Mouse (Mus musculus): ENCODE data around the gene Rngtt. TPM values are rescaled to one million over a fixed set of nuclear protein-coding genes. Genes with fewer than 3 reads are reported as not detected.

The Rngtt gene
- total RNA-seq, 1 experiment, result 23.5 TPM

DNA sequence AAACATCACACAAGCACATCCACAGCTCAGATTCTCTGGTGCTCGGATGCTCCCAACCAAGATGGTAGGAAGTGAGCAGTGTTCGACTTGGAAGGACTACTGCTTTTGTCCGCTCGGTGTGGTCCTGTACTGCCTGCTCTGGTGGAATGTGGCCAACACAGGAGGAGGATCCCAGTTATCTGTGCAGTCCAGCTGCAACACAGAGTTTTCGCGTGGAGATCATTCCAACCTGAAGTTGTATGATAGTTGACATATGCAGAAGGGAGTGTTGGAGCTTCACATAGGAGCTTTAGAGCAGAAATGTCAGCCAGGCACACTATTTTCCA, 33.6 kb downstream of the Rngtt start:
- no peak for DNase-seq (ENCODE audit: low read depth, low spot score)
- Histone ChIP-seq H3K36me3 (ENCODE audit: control insufficient read depth, insufficient read depth, low read length, poor library complexity, severe bottlenecking) (no peaks in the 10 kb centered on the region; the same call in 1 of the 2 replicates), H3K4me1 (ENCODE audit: control insufficient read depth in 2 of 2, insufficient read depth in 2 of 2, low read length in 2 of 2, poor library complexity in 1 of 2) (peaks cover 0 to 3% of the 10 kb centered on the region in 2 experiments; a peak in 1 of 4 replicates), H3K9me3 (ENCODE audit: control insufficient read depth, insufficient read depth, low read depth, low read length) (no peaks in the 10 kb centered on the region), H3K27ac (ENCODE audit: insufficient read depth, low read depth, low read length, poor library complexity, severe bottlenecking) (no peak overlapping the region), H3K4me3 (ENCODE audit: insufficient read depth in 1 of 2, low read depth in 1 of 2, low read length in 2 of 2, poor library complexity in 1 of 2, severe bottlenecking in 1 of 2) (no peak overlapping the region), H3K9ac (ENCODE audit: insufficient read depth, low read depth, low read length, poor library complexity, severe bottlenecking) (no peak overlapping the region)
- TF ChIP-seq ZNF384 (IDR thresholded peaks at IDR 0.05; ENCODE audit: low read depth, low read length) (no peak), CHD2 (IDR thresholded peaks at IDR 0.05; ENCODE audit: low read depth, low read length) (no peak)
- in situ Hi-C loops (cut with MboI; ENCODE audit: low sequenced_read_pairs in 2 of 2, unreplicated experiment in 2 of 2), result no loop called here

GRCm38 (mm10) chr4:33363451-33363850, 53.3 kb downstream of the Rngtt start:
- no peak for DNase-seq (ENCODE audit: low read depth, low spot score)
- in situ Hi-C loops (cut with MboI; ENCODE audit: low sequenced_read_pairs in 2 of 2, unreplicated experiment in 2 of 2), result no loop called here
- TF ChIP-seq ZC3H11A (IDR thresholded peaks at IDR 0.05; ENCODE audit: borderline replicate concordance, low read depth, low read length) (no peak), MAFK (IDR thresholded peaks at IDR 0.05; ENCODE audit: insufficient read depth, low read depth, low read length) (no peak), CHD2 (IDR thresholded peaks at IDR 0.05; ENCODE audit: low read depth, low read length) (no peak), ZNF384 (IDR thresholded peaks at IDR 0.05; ENCODE audit: low read depth, low read length) (no peak), HCFC1 (IDR thresholded peaks at IDR 0.05; ENCODE audit: borderline replicate concordance, insufficient read depth, low read length) (no peak)
- Histone ChIP-seq H3K27ac (ENCODE audit: insufficient read depth, low read depth, low read length, poor library complexity, severe bottlenecking) (no peak overlapping the region), H3K9me3 (ENCODE audit: control insufficient read depth, insufficient read depth, low read depth, low read length) (no peaks in the 10 kb centered on the region), H3K9ac (ENCODE audit: insufficient read depth, low read depth, low read length, poor library complexity, severe bottlenecking) (no peak overlapping the region), H3K36me3 (ENCODE audit: control insufficient read depth, insufficient read depth, low read length, poor library complexity, severe bottlenecking) (no peaks in the 10 kb centered on the region), H3K4me1 (ENCODE audit: control insufficient read depth in 2 of 2, insufficient read depth in 2 of 2, low read length in 2 of 2, poor library complexity in 1 of 2) (no peaks in the 10 kb centered on the region), H3K4me3 (ENCODE audit: insufficient read depth in 1 of 2, low read depth in 1 of 2, low read length in 2 of 2, poor library complexity in 1 of 2, severe bottlenecking in 1 of 2) (no peak overlapping the region)

- peak; percentile 47 for DNase-seq (ENCODE audit: low read depth, low spot score)
- H3K4me3 ChIP-seq (ENCODE audit: insufficient read depth in 1 of 2, low read depth in 1 of 2, low read length in 2 of 2, poor library complexity in 1 of 2, severe bottlenecking in 1 of 2), result no peak overlapping the region
- in situ Hi-C loops (cut with MboI; ENCODE audit: low sequenced_read_pairs in 2 of 2, unreplicated experiment in 2 of 2), result no loop called here
- no peak overlapping the region for H3K9ac ChIP-seq (ENCODE audit: insufficient read depth, low read depth, low read length, poor library complexity, severe bottlenecking)
- TF ChIP-seq MAFK (IDR thresholded peaks at IDR 0.05; ENCODE audit: insufficient read depth, low read depth, low read length) (no peak), ZNF384 (IDR thresholded peaks at IDR 0.05; ENCODE audit: low read depth, low read length) (no peak), HCFC1 (IDR thresholded peaks at IDR 0.05; ENCODE audit: borderline replicate concordance, insufficient read depth, low read length) (no peak), ZC3H11A (IDR thresholded peaks at IDR 0.05; ENCODE audit: borderline replicate concordance, low read depth, low read length) (no peak), CHD2 (IDR thresholded peaks at IDR 0.05; ENCODE audit: low read depth, low read length) (0 out of 2 replicates have a peak, but pooled peaks have one; percentile 26)
- no peak overlapping the region for H3K27ac ChIP-seq (ENCODE audit: insufficient read depth, low read depth, low read length, poor library complexity, severe bottlenecking)
- H3K9me3 ChIP-seq (ENCODE audit: control insufficient read depth, insufficient read depth, low read depth, low read length), result no peaks in the 10 kb centered on the region
- H3K4me1 ChIP-seq (ENCODE audit: control insufficient read depth in 2 of 2, insufficient read depth in 2 of 2, low read length in 2 of 2, poor library complexity in 1 of 2), result peaks cover 8 to 12% of the 10 kb centered on the region in 2 experiments; a peak in 3 of 4 replicates
- H3K36me3 ChIP-seq (ENCODE audit: control insufficient read depth, insufficient read depth, low read length, poor library complexity, severe bottlenecking), result no peaks in the 10 kb centered on the region; the same call in 1 of the 2 replicates
Measured at GRCm38 (mm10) chr4:33374916-33375315, 64.8 kb downstream of the Rngtt start.

DNA sequence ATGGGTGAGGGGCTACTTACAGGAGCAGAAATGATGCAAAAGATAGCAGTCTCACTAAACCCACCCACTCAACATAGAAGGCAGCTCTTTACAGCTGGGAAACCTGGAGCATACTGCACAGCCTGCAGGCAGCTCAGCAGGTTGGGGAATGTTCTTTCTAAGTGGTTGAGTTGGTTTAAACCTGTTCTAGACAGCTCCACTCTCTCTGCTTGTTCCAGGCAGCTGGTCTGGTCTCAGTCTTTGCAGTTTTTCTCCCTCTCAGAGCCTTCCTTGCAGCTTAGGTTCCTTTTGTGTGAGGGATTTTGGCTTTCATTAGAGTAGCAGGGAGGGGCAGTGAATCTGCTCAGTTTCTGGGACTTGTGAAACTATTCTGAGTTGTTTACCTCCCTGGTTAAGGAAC, 67.5 kb downstream of the Rngtt start:
- H3K27ac ChIP-seq (ENCODE audit: insufficient read depth, low read depth, low read length, poor library complexity, severe bottlenecking), result peak overlapping the region; percentile 44; the same call in 1 of the 2 replicates
- TF ChIP-seq HCFC1 (IDR thresholded peaks at IDR 0.05; ENCODE audit: borderline replicate concordance, insufficient read depth, low read length), result no peak
- no peak for TF ChIP-seq ZNF384 (IDR thresholded peaks at IDR 0.05; ENCODE audit: low read depth, low read length)
- no peak for TF ChIP-seq CHD2 (IDR thresholded peaks at IDR 0.05; ENCODE audit: low read depth, low read length)
- no peak for TF ChIP-seq MAFK (IDR thresholded peaks at IDR 0.05; ENCODE audit: insufficient read depth, low read depth, low read length)
- TF ChIP-seq ZC3H11A (IDR thresholded peaks at IDR 0.05; ENCODE audit: borderline replicate concordance, low read depth, low read length), result no peak
- in situ Hi-C loops (cut with MboI; ENCODE audit: low sequenced_read_pairs in 2 of 2, unreplicated experiment in 2 of 2), result no loop called here

DNA sequence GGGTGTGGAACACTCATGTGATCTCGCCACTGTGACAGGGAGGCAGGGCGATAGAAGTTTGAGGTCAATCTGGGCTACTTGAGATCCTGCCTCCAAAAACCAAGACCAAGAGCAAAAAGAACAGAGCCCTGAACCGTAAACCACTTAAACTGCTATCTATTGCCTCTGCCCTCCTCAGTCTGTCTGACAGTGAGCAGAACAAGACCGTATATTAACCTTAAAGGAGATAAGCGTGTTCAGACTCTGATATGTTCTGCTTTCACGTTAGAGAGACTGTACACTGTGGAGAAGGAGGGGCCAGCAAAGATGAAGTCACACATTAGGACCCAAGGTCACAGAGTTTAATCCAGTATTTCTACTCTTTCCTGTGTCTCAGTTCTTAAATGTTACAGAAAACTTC, 68.8 kb downstream of the Rngtt start:
- Histone ChIP-seq H3K4me3 (ENCODE audit: insufficient read depth in 1 of 2, low read depth in 1 of 2, low read length in 2 of 2, poor library complexity in 1 of 2, severe bottlenecking in 1 of 2) (no peak overlapping the region), H3K4me1 (ENCODE audit: control insufficient read depth in 2 of 2, insufficient read depth in 2 of 2, low read length in 2 of 2, poor library complexity in 1 of 2) (peaks cover 8 to 12% of the 10 kb centered on the region in 2 experiments; a peak in 3 of 4 replicates), H3K9me3 (ENCODE audit: control insufficient read depth, insufficient read depth, low read depth, low read length) (no peaks in the 10 kb centered on the region), H3K27ac (ENCODE audit: insufficient read depth, low read depth, low read length, poor library complexity, severe bottlenecking) (no peak overlapping the region), H3K36me3 (ENCODE audit: control insufficient read depth, insufficient read depth, low read length, poor library complexity, severe bottlenecking) (no peaks in the 10 kb centered on the region; the same call in 1 of the 2 replicates), H3K9ac (ENCODE audit: insufficient read depth, low read depth, low read length, poor library complexity, severe bottlenecking) (no peak overlapping the region)
- in situ Hi-C loops (cut with MboI; ENCODE audit: low sequenced_read_pairs in 2 of 2, unreplicated experiment in 2 of 2), result no loop called here
- TF ChIP-seq ZNF384 (IDR thresholded peaks at IDR 0.05; ENCODE audit: low read depth, low read length), result no peak
- no peak for TF ChIP-seq ZC3H11A (IDR thresholded peaks at IDR 0.05; ENCODE audit: borderline replicate concordance, low read depth, low read length)
- no peak for TF ChIP-seq CHD2 (IDR thresholded peaks at IDR 0.05; ENCODE audit: low read depth, low read length)
- no peak for TF ChIP-seq HCFC1 (IDR thresholded peaks at IDR 0.05; ENCODE audit: borderline replicate concordance, insufficient read depth, low read length)
- TF ChIP-seq MAFK (IDR thresholded peaks at IDR 0.05; ENCODE audit: insufficient read depth, low read depth, low read length), result no peak
- no peak for DNase-seq (ENCODE audit: low read depth, low spot score)

More for the DNA sequence above, 67.5 kb downstream of the Rngtt start:
- Histone ChIP-seq H3K9me3 (ENCODE audit: control insufficient read depth, insufficient read depth, low read depth, low read length) (no peaks in the 10 kb centered on the region), H3K4me3 (ENCODE audit: insufficient read depth in 1 of 2, low read depth in 1 of 2, low read length in 2 of 2, poor library complexity in 1 of 2, severe bottlenecking in 1 of 2) (no peak overlapping the region), H3K4me1 (ENCODE audit: control insufficient read depth in 2 of 2, insufficient read depth in 2 of 2, low read length in 2 of 2, poor library complexity in 1 of 2) (peaks cover 8 to 12% of the 10 kb centered on the region in 2 experiments; a peak in 3 of 4 replicates), H3K36me3 (ENCODE audit: control insufficient read depth, insufficient read depth, low read length, poor library complexity, severe bottlenecking) (no peaks in the 10 kb centered on the region; the same call in 1 of the 2 replicates), H3K9ac (ENCODE audit: insufficient read depth, low read depth, low read length, poor library complexity, severe bottlenecking) (no peak overlapping the region)
- DNase-seq (ENCODE audit: low read depth, low spot score), result peak; percentile 51
